Mouse (Mus musculus) liver, adult 2 months (tissue): ENCODE results near the gene St6galnac3. TPM values are rescaled to one million over a fixed set of nuclear protein-coding genes. Genes with fewer than 3 reads are reported as not detected.

Source experiments
- DNase-seq: peaks from one replicate; pipeline ENCODE4 v3.0.0-alpha.2; 2011; ENCODE audit warnings: low read depth, low spot score; ENCODE audit errors: extremely low read depth
- H3K27ac ChIP-seq: fragments of 200-500 bp; replicated peaks from 2 replicates; pipeline ENCODE4 v1.5.1; 2012; ENCODE audit warnings: low read depth, mild to moderate bottlenecking, control low read depth, inconsistent platforms, low read length; ENCODE audit not compliant: insufficient read depth
- H3K27me3 ChIP-seq: fragments of 200-500 bp; 2 replicates; pipeline ENCODE4 v1.6.1; 2012; ENCODE audit warnings: mild to moderate bottlenecking, moderate library complexity, low read length, inconsistent platforms; ENCODE audit not compliant: control insufficient read depth, insufficient read depth
- H3K36me3 ChIP-seq: fragments of 200-500 bp; 2 replicates; pipeline ENCODE4 v1.6.1; 2012; ENCODE audit warnings: low read length, inconsistent platforms; ENCODE audit not compliant: control insufficient read depth, insufficient read depth
- H3K4me1 ChIP-seq: fragments of 200-500 bp; 2 replicates; pipeline ENCODE4 v1.6.1; 2011; ENCODE audit warnings: low read length; ENCODE audit not compliant: control insufficient read depth, insufficient read depth
- H3K4me3 ChIP-seq: fragments of 200-500 bp; 2 replicates; pipeline ENCODE4 v1.5.1; 2011; ENCODE audit warnings: low read depth, mild to moderate bottlenecking, control low read depth, low read length, moderate library complexity; ENCODE audit not compliant: insufficient read depth
- H3K79me2 ChIP-seq: fragments of 200-500 bp; 2 replicates; pipeline ENCODE4 v1.6.1; 2012; ENCODE audit warnings: inconsistent platforms, mild to moderate bottlenecking, low read length, moderate library complexity; ENCODE audit not compliant: control insufficient read depth, insufficient read depth
- H3K9ac ChIP-seq: fragments of 200-500 bp; 2 replicates; pipeline ENCODE4 v1.6.1; 2012; ENCODE audit warnings: low read depth, mild to moderate bottlenecking, control low read depth, inconsistent platforms, low read length
- CTCF ChIP-seq: fragments of 200-500 bp; IDR thresholded peaks from 2 replicates; pipeline ENCODE4 v1.5.1; 2011; ENCODE audit warnings: low read depth, low read length, control low read depth
- POLR2A ChIP-seq: fragments of 200-500 bp; IDR thresholded peaks from 2 replicates; pipeline ENCODE4 v1.6.1; 2011; ENCODE audit warnings: low read length, control low read depth; ENCODE audit not compliant: insufficient read depth; ENCODE audit errors: extremely low read depth
- whole genome bisulfite sequencing: fragments of 180-500 bp; shearing (Covaris S2); methylation state at CpG from one replicate; pipeline ENCODE4 v1.1.7; 2018; 5-methylcytosine and 5-hydroxymethylcytosine counted together
- polyA plus RNA-seq: library from polyadenylated mRNA; depleted of rRNA; stranded (reverse); fragments of >200 nt; gene quantifications from 2 replicates; pipeline ENCODE4 v1.2.3, GENCODE M21; 2012
- total RNA-seq: library from RNA; depleted of rRNA; stranded (reverse); fragments of >200 nt; gene quantifications from 2 replicates; pipeline ENCODE4 v1.2.3, GENCODE M21; 2014

Gene St6galnac3
- total and polyA plus RNA-seq, 2 experiments = 0.24 to 0.83 TPM

DNA sequence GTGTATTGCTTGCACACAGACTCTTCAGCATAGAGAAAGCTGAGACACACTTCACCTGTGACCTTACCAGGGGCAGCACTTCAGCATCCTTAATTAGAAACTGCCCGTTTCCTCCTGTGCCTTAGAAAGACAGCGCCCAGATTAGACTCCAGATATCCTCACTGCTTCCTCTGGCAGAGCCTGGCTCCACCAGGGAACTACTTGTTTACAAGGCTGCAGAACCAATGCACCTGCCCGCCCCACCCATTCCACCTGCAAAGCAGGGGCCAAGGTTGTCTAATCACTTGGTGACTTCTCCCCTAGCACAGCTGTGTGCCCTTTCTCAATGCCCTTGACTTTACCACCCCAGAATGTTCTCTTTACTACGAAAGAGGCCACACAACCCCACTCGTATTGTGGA lies 239.8 kb downstream of the St6galnac3 start:
- Histone ChIP-seq H3K9ac (no peak overlapping the region), H3K4me1 (no peaks in the 10 kb centered on the region), H3K27ac (no peak overlapping the region), H3K27me3 (no peaks in the 10 kb centered on the region), H3K4me3 (no peak overlapping the region), H3K79me2 (no peaks in the 10 kb centered on the region), H3K36me3 (no peaks in the 10 kb centered on the region)
- TF ChIP-seq CTCF (no peak), POLR2A (no peak)
- no peak for DNase-seq
- 82% methylated on average over 5 of the region's 5 CpGs for WGBS

DNA sequence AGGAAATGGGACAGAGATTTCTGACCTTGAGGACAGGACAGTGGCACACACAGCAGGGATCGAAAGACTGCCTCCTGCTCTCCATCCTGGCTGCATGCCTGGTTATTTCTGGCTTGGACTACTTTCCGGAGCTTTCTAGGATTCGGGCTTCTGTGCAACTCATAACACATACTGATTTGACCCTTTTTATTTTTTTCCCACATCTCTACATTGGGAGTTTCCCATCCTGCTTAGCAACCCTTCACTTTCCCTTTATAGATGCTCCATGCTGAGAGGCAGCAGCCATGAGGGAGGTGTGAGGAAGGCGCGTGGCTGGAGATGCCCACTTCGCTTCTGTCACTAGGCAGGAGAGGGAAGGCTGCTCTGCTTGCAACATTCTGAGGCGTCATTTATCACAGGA lies 240.3 kb downstream of the St6galnac3 start:
- WGBS = 74% methylated on average over 7 of the region's 7 CpGs
- Histone ChIP-seq H3K4me3 (no peak overlapping the region), H3K79me2 (no peaks in the 10 kb centered on the region), H3K4me1 (no peaks in the 10 kb centered on the region), H3K27ac (no peak overlapping the region), H3K27me3 (no peaks in the 10 kb centered on the region), H3K9ac (no peak overlapping the region), H3K36me3 (no peaks in the 10 kb centered on the region)
- TF ChIP-seq CTCF = no peak
- no peak for TF ChIP-seq POLR2A
- peak; percentile 19 for DNase-seq

DNA sequence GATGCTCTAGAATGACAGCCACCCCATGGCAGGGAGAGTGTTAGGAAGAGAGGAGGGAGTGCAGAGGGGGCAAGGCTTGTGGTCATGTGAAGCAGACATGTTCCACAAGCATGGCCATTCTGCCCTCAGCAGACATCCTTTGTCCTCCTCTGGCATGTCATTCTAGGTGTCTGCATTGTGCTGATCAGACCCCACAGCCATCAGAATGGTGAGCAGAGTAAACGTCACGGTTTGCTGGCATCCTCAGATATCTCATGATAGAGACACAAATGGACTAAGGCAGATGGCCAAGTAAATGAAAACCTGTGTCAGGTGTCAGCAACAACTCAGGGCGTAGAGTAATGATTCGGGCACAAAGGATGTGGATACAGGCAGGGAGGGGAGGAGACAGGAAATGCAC lies 241.3 kb downstream of the St6galnac3 start:
- Histone ChIP-seq H3K4me3 (no peak overlapping the region), H3K9ac (no peak overlapping the region), H3K36me3 (no peaks in the 10 kb centered on the region), H3K79me2 (no peaks in the 10 kb centered on the region), H3K27ac (no peak overlapping the region), H3K4me1 (no peaks in the 10 kb centered on the region), H3K27me3 (no peaks in the 10 kb centered on the region)
- DNase-seq = no peak
- TF ChIP-seq POLR2A (no peak), CTCF (no peak)
- WGBS = 85% methylated on average over 4 of the region's 4 CpGs

DNA sequence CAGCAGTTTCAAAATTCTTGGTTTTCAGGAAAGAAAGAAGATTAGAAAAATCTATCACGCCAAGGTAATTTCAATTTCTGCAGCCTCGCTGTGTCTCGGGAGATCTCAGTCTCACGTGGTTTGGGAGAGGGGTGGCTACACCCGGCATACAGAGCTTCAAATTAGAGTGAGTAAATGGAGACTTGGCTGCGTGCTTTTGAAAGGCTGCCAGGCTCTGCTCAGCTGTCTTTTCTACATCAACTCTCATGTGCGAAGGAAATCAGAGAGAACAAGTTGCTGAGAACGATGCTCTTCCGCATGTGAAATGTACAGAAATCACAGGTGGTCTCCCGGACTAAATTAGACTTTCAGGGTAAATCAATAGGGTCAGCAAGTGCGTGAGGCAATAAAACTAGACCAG lies 242.9 kb downstream of the St6galnac3 start:
- no peak for DNase-seq
- no peak for TF ChIP-seq CTCF
- no peak for TF ChIP-seq POLR2A
- 85% methylated on average over 11 of the region's 11 CpGs for WGBS
- H3K9ac ChIP-seq = no peak overlapping the region
- no peak overlapping the region for H3K27ac ChIP-seq
- H3K27me3 ChIP-seq = no peaks in the 10 kb centered on the region
- no peaks in the 10 kb centered on the region for H3K79me2 ChIP-seq
- H3K36me3 ChIP-seq = no peaks in the 10 kb centered on the region
- no peaks in the 10 kb centered on the region for H3K4me1 ChIP-seq
- H3K4me3 ChIP-seq = no peak overlapping the region

DNA sequence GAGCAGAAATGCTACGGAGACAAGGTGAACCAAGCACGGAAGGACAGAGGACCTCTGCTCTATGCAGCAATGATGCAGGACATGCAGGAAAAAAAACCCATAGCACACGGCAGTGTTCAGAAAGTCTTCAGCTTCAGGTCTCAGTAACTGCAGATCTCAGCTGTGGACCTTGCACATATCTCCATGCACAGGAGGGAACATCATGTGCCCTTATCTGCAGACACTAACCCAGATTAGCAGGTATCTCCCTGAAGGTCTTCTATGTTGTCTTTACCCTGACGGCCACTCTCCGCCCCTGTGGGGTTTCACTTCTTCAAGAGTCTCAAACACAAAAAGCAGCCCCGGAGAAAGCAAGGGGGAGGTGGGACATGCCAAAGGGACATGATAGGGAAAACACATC lies 244.0 kb downstream of the St6galnac3 start:
- TF ChIP-seq POLR2A = no peak
- no peak for TF ChIP-seq CTCF
- WGBS = 93% methylated on average over 6 of the region's 6 CpGs
- Histone ChIP-seq H3K27me3 (no peaks in the 10 kb centered on the region), H3K36me3 (no peaks in the 10 kb centered on the region), H3K27ac (no peak overlapping the region), H3K79me2 (no peaks in the 10 kb centered on the region), H3K4me1 (no peaks in the 10 kb centered on the region), H3K9ac (no peak overlapping the region), H3K4me3 (no peak overlapping the region)
- no peak for DNase-seq

DNA sequence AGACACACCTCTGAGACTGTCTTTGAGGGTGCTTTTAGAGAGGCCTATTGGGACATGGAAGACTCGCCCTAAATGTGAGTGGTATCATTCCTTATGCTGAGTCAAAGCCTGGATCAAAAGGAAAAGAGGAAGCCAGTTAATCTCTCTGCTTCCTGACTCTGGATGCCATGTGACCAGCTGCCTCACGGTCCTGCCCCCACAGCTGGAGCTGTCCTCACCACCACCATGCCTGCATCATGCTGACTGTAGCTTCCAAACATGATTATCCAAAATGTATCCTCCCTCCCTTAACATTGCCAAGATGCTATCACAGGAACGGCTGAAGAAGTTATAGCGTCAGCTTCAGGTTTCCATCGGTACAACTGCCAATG lies 244.4 kb downstream of the St6galnac3 start:
- 79% methylated on average over 5 of the region's 5 CpGs for WGBS
- no peaks in the 10 kb centered on the region for H3K4me1 ChIP-seq
- no peak for DNase-seq
- H3K79me2 ChIP-seq = no peaks in the 10 kb centered on the region
- H3K27ac ChIP-seq = no peak overlapping the region
- no peaks in the 10 kb centered on the region for H3K36me3 ChIP-seq
- H3K4me3 ChIP-seq = no peak overlapping the region
- no peaks in the 10 kb centered on the region for H3K27me3 ChIP-seq
- no peak overlapping the region for H3K9ac ChIP-seq
- no peak for TF ChIP-seq POLR2A
- TF ChIP-seq CTCF = no peak
